Mouse (Mus musculus): ENCODE results near the gene Cct2. TPM values are rescaled to one million over a fixed set of nuclear protein-coding genes. Genes with fewer than 3 reads are reported as not detected.

Gene Cct2
- polyA plus RNA-seq, 1 experiment from 2014 or later, result 185 TPM

DNA sequence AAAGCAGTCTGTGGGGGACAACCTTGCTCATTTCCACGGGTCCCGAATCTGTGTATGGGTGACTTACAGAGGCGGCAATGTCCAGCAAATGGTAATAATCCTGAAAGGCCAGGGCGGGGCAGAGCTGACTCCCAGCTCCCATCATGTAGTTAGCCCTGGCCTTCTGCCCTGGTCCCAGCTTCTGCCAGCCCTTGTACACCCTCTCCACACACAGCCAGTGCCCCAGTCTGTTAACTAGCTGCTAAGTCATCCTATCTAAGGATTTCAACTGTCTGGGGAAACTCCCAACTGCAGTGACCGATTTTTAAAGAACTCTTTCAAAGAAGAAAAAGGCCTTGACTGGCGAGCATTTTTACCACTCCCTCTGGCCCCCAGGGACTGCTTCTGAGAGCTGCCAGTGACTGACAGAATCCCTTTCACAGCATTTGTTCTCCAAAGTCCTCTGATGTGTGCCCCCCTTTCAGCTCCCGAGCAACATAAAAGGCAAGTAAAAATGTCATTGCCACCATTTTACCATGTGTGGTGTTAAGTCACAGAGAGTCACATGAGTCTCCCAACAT, 45.3 kb downstream of the Cct2 start:
- H3K4me1 ChIP-seq (ENCODE audit: control insufficient read depth, insufficient read depth, low read length), result peaks cover 18% of the 10 kb centered on the region
- H3K9me3 ChIP-seq (replicated peaks; ENCODE audit: control insufficient read depth, low read length), result no peaks in the 10 kb centered on the region
- WGBS, result 62% methylated on average over 7 of the region's 7 CpGs
- no peak overlapping the region for H3K4me2 ChIP-seq (ENCODE audit: low read depth, low read length)
- no peaks in the 10 kb centered on the region for H3K27me3 ChIP-seq (ENCODE audit: control insufficient read depth, insufficient read depth, low read length)
- H3K9ac ChIP-seq (ENCODE audit: low read length), result no peak overlapping the region
- no peak overlapping the region for H3K4me3 ChIP-seq (ENCODE audit: low read length)
- ATAC-seq (replicated peaks; ENCODE audit: extremely low read depth, insufficient read depth, low FRiP score), result no peak
- no peaks in the 10 kb centered on the region for H3K36me3 ChIP-seq (ENCODE audit: control insufficient read depth, insufficient read depth)
- 0 out of 2 replicates have a peak overlapping the region, but pooled peaks have one; percentile 13 for H3K27ac ChIP-seq (ENCODE audit: low read length)

GRCm38 (mm10) chr10:117014565-117014964, 49.0 kb downstream of the Cct2 start:
- Histone ChIP-seq H3K36me3 (ENCODE audit: control insufficient read depth, insufficient read depth) (no peaks in the 10 kb centered on the region), H3K9me3 (replicated peaks; ENCODE audit: control insufficient read depth, low read length) (no peaks in the 10 kb centered on the region), H3K4me2 (ENCODE audit: low read depth, low read length) (no peak overlapping the region), H3K9ac (ENCODE audit: low read length) (no peak overlapping the region), H3K4me1 (ENCODE audit: control insufficient read depth, insufficient read depth, low read length) (peaks cover 21% of the 10 kb centered on the region), H3K27me3 (ENCODE audit: control insufficient read depth, insufficient read depth, low read length) (no peaks in the 10 kb centered on the region), H3K4me3 (ENCODE audit: low read length) (no peak overlapping the region), H3K27ac (ENCODE audit: low read length) (peak overlapping the region; percentile 76)
- ATAC-seq (replicated peaks; ENCODE audit: extremely low read depth, insufficient read depth, low FRiP score), result no peak
- 46% methylated on average over 5 of the region's 5 CpGs for WGBS

GRCm38 (mm10) chr10:117013689-117014390, 49.8 kb downstream of the Cct2 start:
- peak overlapping the region; percentile 27; the same call in 1 of the 2 replicates for H3K4me3 ChIP-seq (ENCODE audit: low read length)
- H3K27ac ChIP-seq (ENCODE audit: low read length), result peak overlapping the region; percentile 91
- H3K36me3 ChIP-seq (ENCODE audit: control insufficient read depth, insufficient read depth), result no peaks in the 10 kb centered on the region
- WGBS, result 11% methylated on average over 12 of the region's 12 CpGs
- peaks cover 21% of the 10 kb centered on the region for H3K4me1 ChIP-seq (ENCODE audit: control insufficient read depth, insufficient read depth, low read length)
- no peaks in the 10 kb centered on the region for H3K9me3 ChIP-seq (replicated peaks; ENCODE audit: control insufficient read depth, low read length)
- H3K9ac ChIP-seq (ENCODE audit: low read length), result 0 out of 2 replicates have a peak overlapping the region, but pooled peaks have one; percentile 42
- H3K4me2 ChIP-seq (ENCODE audit: low read depth, low read length), result peak overlapping the region; percentile 58
- no peaks in the 10 kb centered on the region for H3K27me3 ChIP-seq (ENCODE audit: control insufficient read depth, insufficient read depth, low read length)
- peak; percentile 90 for ATAC-seq (replicated peaks; ENCODE audit: extremely low read depth, insufficient read depth, low FRiP score)

- H3K4me2 ChIP-seq (ENCODE audit: low read depth, low read length), result no peak overlapping the region
- no peak overlapping the region for H3K9ac ChIP-seq (ENCODE audit: low read length)
- H3K9me3 ChIP-seq (replicated peaks; ENCODE audit: control insufficient read depth, low read length), result no peaks in the 10 kb centered on the region
- ATAC-seq (replicated peaks; ENCODE audit: extremely low read depth, insufficient read depth, low FRiP score), result no peak
- H3K4me3 ChIP-seq (ENCODE audit: low read length), result no peak overlapping the region
- 69% methylated on average over 8 of the region's 8 CpGs for WGBS
- H3K4me1 ChIP-seq (ENCODE audit: control insufficient read depth, insufficient read depth, low read length), result peaks cover 19% of the 10 kb centered on the region
- no peaks in the 10 kb centered on the region for H3K36me3 ChIP-seq (ENCODE audit: control insufficient read depth, insufficient read depth)
- no peaks in the 10 kb centered on the region for H3K27me3 ChIP-seq (ENCODE audit: control insufficient read depth, insufficient read depth, low read length)
- H3K27ac ChIP-seq (ENCODE audit: low read length), result no peak overlapping the region
Measured at GRCm38 (mm10) chr10:117011047-117011446, 52.6 kb downstream of the Cct2 start.

- H3K4me2 ChIP-seq (ENCODE audit: low read depth, low read length), result no peak overlapping the region
- H3K4me1 ChIP-seq (ENCODE audit: control insufficient read depth, insufficient read depth, low read length), result peaks cover 18% of the 10 kb centered on the region
- H3K27me3 ChIP-seq (ENCODE audit: control insufficient read depth, insufficient read depth, low read length), result no peaks in the 10 kb centered on the region
- no peak for ATAC-seq (replicated peaks; ENCODE audit: extremely low read depth, insufficient read depth, low FRiP score)
- WGBS, result 89% methylated on average over 6 of the region's 6 CpGs
- no peak overlapping the region for H3K4me3 ChIP-seq (ENCODE audit: low read length)
- no peak overlapping the region for H3K9ac ChIP-seq (ENCODE audit: low read length)
- H3K36me3 ChIP-seq (ENCODE audit: control insufficient read depth, insufficient read depth), result no peaks in the 10 kb centered on the region
- H3K27ac ChIP-seq (ENCODE audit: low read length), result no peak overlapping the region
- no peaks in the 10 kb centered on the region for H3K9me3 ChIP-seq (replicated peaks; ENCODE audit: control insufficient read depth, low read length)
Measured at GRCm38 (mm10) chr10:117009691-117010090, 53.9 kb downstream of the Cct2 start.

- Histone ChIP-seq H3K4me2 (ENCODE audit: low read depth, low read length) (no peak overlapping the region), H3K27ac (ENCODE audit: low read length) (no peak overlapping the region), H3K9me3 (replicated peaks; ENCODE audit: control insufficient read depth, low read length) (no peaks in the 10 kb centered on the region), H3K36me3 (ENCODE audit: control insufficient read depth, insufficient read depth) (no peaks in the 10 kb centered on the region), H3K9ac (ENCODE audit: low read length) (no peak overlapping the region), H3K27me3 (ENCODE audit: control insufficient read depth, insufficient read depth, low read length) (no peaks in the 10 kb centered on the region), H3K4me1 (ENCODE audit: control insufficient read depth, insufficient read depth, low read length) (peaks cover 7% of the 10 kb centered on the region; the same call in 1 of the 2 replicates), H3K4me3 (ENCODE audit: low read length) (no peak overlapping the region)
- ATAC-seq (replicated peaks; ENCODE audit: extremely low read depth, insufficient read depth, low FRiP score), result no peak
- 53% methylated on average over 12 of the region's 12 CpGs for WGBS
Measured at GRCm38 (mm10) chr10:117005707-117006464, 57.7 kb downstream of the Cct2 start.

- no peak overlapping the region for H3K4me3 ChIP-seq (ENCODE audit: low read length)
- H3K27ac ChIP-seq (ENCODE audit: low read length), result no peak overlapping the region
- no peaks in the 10 kb centered on the region for H3K27me3 ChIP-seq (ENCODE audit: control insufficient read depth, insufficient read depth, low read length)
- no peaks in the 10 kb centered on the region for H3K36me3 ChIP-seq (ENCODE audit: control insufficient read depth, insufficient read depth)
- WGBS, result 81% methylated on average over 5 of the region's 5 CpGs
- H3K9me3 ChIP-seq (replicated peaks; ENCODE audit: control insufficient read depth, low read length), result no peaks in the 10 kb centered on the region
- no peak for ATAC-seq (replicated peaks; ENCODE audit: extremely low read depth, insufficient read depth, low FRiP score)
- H3K9ac ChIP-seq (ENCODE audit: low read length), result no peak overlapping the region
- H3K4me2 ChIP-seq (ENCODE audit: low read depth, low read length), result no peak overlapping the region
- H3K4me1 ChIP-seq (ENCODE audit: control insufficient read depth, insufficient read depth, low read length), result peaks cover 9% of the 10 kb centered on the region; the same call in 1 of the 2 replicates
Measured at GRCm38 (mm10) chr10:117004695-117005094, 58.9 kb downstream of the Cct2 start.

Measured in heart, embryonic 16.5 days (tissue).